Mouse (Mus musculus) E14TG2a.4 (cell line): Measurements from ENCODE around the gene Tymp.

Experiments
- CTCF ChIP-seq: conservative IDR thresholded peaks from 2 replicates; pipeline ENCODE4 v1.5.1; 2014; ENCODE audit warnings: low read length
- NANOG ChIP-seq: IDR thresholded peaks from 2 replicates; pipeline ENCODE4 v1.6.1; 2014; ENCODE audit warnings: borderline replicate concordance, low read length, mixed read lengths
- POU5F1 ChIP-seq: IDR thresholded peaks from 2 replicates; pipeline ENCODE4 v1.6.1; 2014; ENCODE audit warnings: low read length, borderline replicate concordance

DNA sequence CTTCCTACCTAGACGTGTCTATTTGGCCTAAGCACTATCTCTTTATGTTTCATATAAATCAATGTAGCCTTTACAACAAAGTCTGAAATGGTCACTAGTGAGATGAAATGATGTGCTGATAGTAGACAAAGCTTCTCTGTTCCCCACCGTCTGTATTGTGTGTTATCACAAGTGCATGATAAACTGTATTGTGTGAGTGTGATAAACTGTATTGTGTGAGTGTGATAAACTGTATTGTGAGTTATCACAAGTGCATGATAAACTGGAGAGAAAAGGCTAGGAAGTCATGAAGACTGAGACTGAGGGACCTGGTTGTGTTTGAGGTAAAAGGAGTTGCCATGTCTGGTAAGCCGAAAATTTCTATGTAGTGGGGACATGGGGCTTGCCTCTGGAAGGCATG lies 18.1 kb downstream of the Tymp start:
- no peak for TF ChIP-seq CTCF
- no peak for TF ChIP-seq POU5F1
- TF ChIP-seq NANOG, result no peak
